Mouse (Mus musculus) kidney, embryonic 15.5 days (tissue): ENCODE measurements around the gene Gm10447. TPM values are rescaled to one million over a fixed set of nuclear protein-coding genes. Genes with fewer than 3 reads are reported as not detected.
A peak's percentile ranks its signal among the peaks of the same experiment; 100 is the strongest.

ENCODE experiments used
- ATAC-seq: fragments of 200-750 bp; cut with Nextera tagmentation; replicated peaks from 2 replicates; pipeline ENCODE4 v1.8.0; 2017; ENCODE audit warnings: moderate TSS enrichment; ENCODE audit not compliant: low FRiP score
- H3K27ac ChIP-seq: fragments of 300-500 bp; sonication (generic); 2 replicates; pipeline ENCODE4 v1.5.1; 2015; ENCODE audit warnings: mild to moderate bottlenecking, inconsistent platforms
- H3K27me3 ChIP-seq: fragments of 300-500 bp; sonication (generic); 2 replicates; pipeline ENCODE4 v1.6.1; 2015; ENCODE audit warnings: inconsistent platforms
- H3K36me3 ChIP-seq: fragments of 300-500 bp; sonication (generic); 2 replicates; pipeline ENCODE4 v1.6.1; 2015; ENCODE audit warnings: inconsistent platforms
- H3K4me1 ChIP-seq: fragments of 300-500 bp; sonication (generic); 2 replicates; pipeline ENCODE4 v1.6.1; 2015; ENCODE audit warnings: inconsistent platforms
- H3K4me2 ChIP-seq: fragments of 300-500 bp; sonication (generic); 2 replicates; pipeline ENCODE4 v1.6.1; 2015; ENCODE audit warnings: moderate library complexity, mild to moderate bottlenecking, inconsistent platforms
- H3K4me3 ChIP-seq: fragments of 300-500 bp; sonication (generic); replicated peaks from 2 replicates; pipeline ENCODE4 v1.5.1; 2015; ENCODE audit warnings: mild to moderate bottlenecking, inconsistent platforms
- H3K9ac ChIP-seq: fragments of 300-500 bp; sonication (generic); 2 replicates; pipeline ENCODE4 v1.6.1; 2015; ENCODE audit warnings: mild to moderate bottlenecking, inconsistent platforms
- H3K9me3 ChIP-seq: fragments of 300-500 bp; sonication (generic); replicated peaks from 2 replicates; pipeline ENCODE4 v1.6.1; 2016; ENCODE audit warnings: inconsistent platforms
- WGBS: fragments of 180-500 bp; shearing (Covaris S2); methylation state at CpG from one replicate; pipeline ENCODE4 v1.1.7; 2015; ENCODE audit warnings: mixed read lengths; 5-methylcytosine and 5-hydroxymethylcytosine counted together
- polyA plus RNA-seq: library from polyadenylated mRNA; unstranded; fragments of >200 nt; fragmentation: Nextera tagmentation; extraction: Ambion mirVana; gene quantifications from 2 replicates; pipeline ENCODE4 v1.2.1, GENCODE M21; 2015

Gene Gm10447
- polyA plus RNA-seq, 1 experiment from 2014 or later: not detected

- 32% methylated on average over 8 of the region's 8 CpGs for WGBS
- Histone ChIP-seq H3K4me2 (no peak overlapping the region), H3K9ac (no peak overlapping the region), H3K27ac (no peak overlapping the region), H3K36me3 (no peaks in the 10 kb centered on the region), H3K27me3 (peaks cover 93% of the 10 kb centered on the region), H3K4me3 (no peak overlapping the region), H3K9me3 (0 out of 2 replicates have a peak, but pooled peaks cover 5% of the 10 kb centered on the region), H3K4me1 (peaks cover 23% of the 10 kb centered on the region)
- ATAC-seq: no peak
Observed at GRCm38 (mm10) chr11:53475620-53476019, 18.7 kb upstream of the Gm10447 start.

- no peaks in the 10 kb centered on the region for H3K9me3 ChIP-seq
- peaks cover 88% of the 10 kb centered on the region for H3K27me3 ChIP-seq
- H3K36me3 ChIP-seq: no peaks in the 10 kb centered on the region
- H3K4me2 ChIP-seq: no peak overlapping the region
- H3K4me1 ChIP-seq: peaks cover 15% of the 10 kb centered on the region
- no peak overlapping the region for H3K9ac ChIP-seq
- H3K4me3 ChIP-seq: no peak overlapping the region
- WGBS: 76% methylated on average over 3 of the region's 3 CpGs
- ATAC-seq: no peak
- H3K27ac ChIP-seq: no peak overlapping the region
Observed at GRCm38 (mm10) chr11:53472709-53473108, 15.8 kb upstream of the Gm10447 start.

- no peaks in the 10 kb centered on the region for H3K9me3 ChIP-seq
- H3K27me3 ChIP-seq: peaks cover 84% of the 10 kb centered on the region
- peak within 1 kb of the TSS; percentile 56 for H3K4me2 ChIP-seq
- H3K9ac ChIP-seq: peak within 1 kb of the TSS; percentile 18; the same call in 1 of the 2 replicates
- peak within 1 kb of the TSS; percentile 23 for H3K4me3 ChIP-seq
- peaks cover 25% of the 10 kb centered on the region for H3K4me1 ChIP-seq
- no peaks in the 10 kb centered on the region for H3K36me3 ChIP-seq
- H3K27ac ChIP-seq: no peak within 1 kb of the TSS
- WGBS: 3% methylated on average over 29 of the region's 29 CpGs
- ATAC-seq: peak; percentile 64
Observed at GRCm38 (mm10) chr11:53469968-53470695, 13.2 kb upstream of the Gm10447 start, which contains the start of gene Gm9837. TSS of gene Gm9837 (minus strand) at chr11:53470479.

GRCm38 (mm10) chr11:53469294-53469967 is 12.5 kb upstream of the Gm10447 start:
- no peak overlapping the region for H3K27ac ChIP-seq
- peaks cover 25% of the 10 kb centered on the region for H3K4me1 ChIP-seq
- H3K4me3 ChIP-seq: 0 out of 2 replicates have a peak overlapping the region, but pooled peaks have one; percentile 23
- no peak overlapping the region for H3K9ac ChIP-seq
- ATAC-seq: no peak
- peak overlapping the region; percentile 56 for H3K4me2 ChIP-seq
- 44% methylated on average over 16 of the region's 16 CpGs for WGBS
- no peaks in the 10 kb centered on the region for H3K9me3 ChIP-seq
- peaks cover 84% of the 10 kb centered on the region for H3K27me3 ChIP-seq
- H3K36me3 ChIP-seq: no peaks in the 10 kb centered on the region

- Histone ChIP-seq H3K9ac (peak overlapping the region; percentile 39), H3K4me1 (peaks cover 47% of the 10 kb centered on the region), H3K36me3 (no peaks in the 10 kb centered on the region), H3K27ac (no peak overlapping the region), H3K4me2 (peak overlapping the region; percentile 69), H3K27me3 (peaks cover 90% of the 10 kb centered on the region), H3K9me3 (no peaks in the 10 kb centered on the region), H3K4me3 (peak overlapping the region; percentile 39)
- 6% methylated on average over 40 of the region's 40 CpGs for WGBS
- peak; percentile 61 for ATAC-seq
Observed at GRCm38 (mm10) chr11:53466231-53466971, 9.5 kb upstream of the Gm10447 start.

- H3K9me3 ChIP-seq: no peaks in the 10 kb centered on the region
- peak overlapping the region; percentile 52 for H3K4me3 ChIP-seq
- 5% methylated on average over 55 of the region's 55 CpGs for WGBS
- H3K27me3 ChIP-seq: peaks cover 73% of the 10 kb centered on the region
- no peaks in the 10 kb centered on the region for H3K36me3 ChIP-seq
- no peak; the same call in 1 of the 2 replicates for ATAC-seq
- peaks cover 35% of the 10 kb centered on the region for H3K4me1 ChIP-seq
- H3K27ac ChIP-seq: no peak overlapping the region
- H3K9ac ChIP-seq: peak overlapping the region; percentile 44
- H3K4me2 ChIP-seq: peak overlapping the region; percentile 95
Observed at GRCm38 (mm10) chr11:53463551-53464424, 6.9 kb upstream of the Gm10447 start.

- 21% methylated on average over 5 of the region's 5 CpGs for WGBS
- H3K4me1 ChIP-seq: peaks cover 41% of the 10 kb centered on the region
- 0 out of 2 replicates have a peak, but pooled peaks have one; percentile 17 for ATAC-seq
Observed at GRCm38 (mm10) chr11:53461727-53462126, 4.8 kb upstream of the Gm10447 start.

GRCm38 (mm10) chr11:53460192-53460591 is 3.3 kb upstream of the Gm10447 start:
- H3K36me3 ChIP-seq: no peaks in the 10 kb centered on the region
- ATAC-seq: no peak
- H3K9ac ChIP-seq: no peak overlapping the region
- no peaks in the 10 kb centered on the region for H3K9me3 ChIP-seq
- WGBS: 88% methylated on average over 3 of the region's 3 CpGs
- H3K4me3 ChIP-seq: no peak overlapping the region
- H3K27ac ChIP-seq: no peak overlapping the region
- no peak overlapping the region for H3K4me2 ChIP-seq
- peaks cover 59% of the 10 kb centered on the region for H3K27me3 ChIP-seq
- peaks cover 36% of the 10 kb centered on the region for H3K4me1 ChIP-seq

More at GRCm38 (mm10) chr11:53461727-53462126, 4.8 kb upstream of the Gm10447 start:
- Histone ChIP-seq H3K27ac (no peak overlapping the region), H3K9ac (no peak overlapping the region), H3K4me2 (no peak overlapping the region), H3K4me3 (no peak overlapping the region), H3K9me3 (no peaks in the 10 kb centered on the region), H3K27me3 (peaks cover 68% of the 10 kb centered on the region), H3K36me3 (no peaks in the 10 kb centered on the region)

- Histone ChIP-seq H3K36me3 (no peaks in the 10 kb centered on the region), H3K9me3 (no peaks in the 10 kb centered on the region), H3K9ac (no peak overlapping the region), H3K4me3 (no peak overlapping the region), H3K4me1 (peaks cover 36% of the 10 kb centered on the region), H3K27ac (no peak overlapping the region), H3K4me2 (no peak overlapping the region), H3K27me3 (peaks cover 47% of the 10 kb centered on the region)
- ATAC-seq: no peak
- WGBS: 69% methylated on average over 3 of the region's 3 CpGs
Observed at GRCm38 (mm10) chr11:53458996-53459395, 2.1 kb upstream of the Gm10447 start.

- Histone ChIP-seq H3K4me3 (peak overlapping the region; percentile 58), H3K27ac (no peak overlapping the region)
- peak; percentile 30; the same call in 1 of the 2 replicates for ATAC-seq
Observed at GRCm38 (mm10) chr11:53457372-53457954, 553 bp upstream of the Gm10447 start.

GRCm38 (mm10) chr11:53453031-53453430 is 3.9 kb downstream of the Gm10447 start:
- no peak overlapping the region for H3K4me3 ChIP-seq
- peaks cover 14% of the 10 kb centered on the region for H3K27me3 ChIP-seq
- no peak for ATAC-seq
- peaks cover 19% of the 10 kb centered on the region for H3K4me1 ChIP-seq
- no peaks in the 10 kb centered on the region for H3K9me3 ChIP-seq
- 85% methylated on average over 5 of the region's 5 CpGs for WGBS
- H3K27ac ChIP-seq: no peak overlapping the region
- H3K36me3 ChIP-seq: no peaks in the 10 kb centered on the region
- H3K4me2 ChIP-seq: no peak overlapping the region
- no peak overlapping the region for H3K9ac ChIP-seq

More at GRCm38 (mm10) chr11:53457372-53457954, 553 bp upstream of the Gm10447 start:
- Histone ChIP-seq H3K27me3 (peaks cover 32% of the 10 kb centered on the region), H3K4me1 (peaks cover 23% of the 10 kb centered on the region), H3K36me3 (no peaks in the 10 kb centered on the region), H3K4me2 (peak overlapping the region; percentile 97), H3K9ac (peak overlapping the region; percentile 60), H3K9me3 (no peaks in the 10 kb centered on the region)
- 7% methylated on average over 29 of the region's 29 CpGs for WGBS
